Mouse (Mus musculus): ENCODE measurements at regions not wholly inside any gene's neighbourhood (a gene's known extent, or its start where the extent isn't known, plus 50 kb on each side); places are given as distances from the start of the nearest gene placed in this dataset.

GRCm38 (mm10) chr2:172755686-172756471, 184.2 kb downstream of the Bmp7 start:
- in situ Hi-C loops (cut with MboI; ENCODE audit: low pct_unique_long_range_greater_than_20kb in 1 of 2, low sequenced_read_pairs in 2 of 2, unreplicated experiment in 1 of 2): no loop called here

GRCm38 (mm10) chr2:172756472-172756860, 183.7 kb downstream of the Bmp7 start:
- in situ Hi-C loops (cut with MboI; ENCODE audit: low pct_unique_long_range_greater_than_20kb in 1 of 2, low sequenced_read_pairs in 2 of 2, unreplicated experiment in 1 of 2): no loop called here

- in situ Hi-C loops (cut with MboI; ENCODE audit: low pct_unique_long_range_greater_than_20kb in 1 of 2, low sequenced_read_pairs in 2 of 2, unreplicated experiment in 1 of 2): no loop called here
Observed at GRCm38 (mm10) chr2:172758497-172758896, 181.6 kb downstream of the Bmp7 start.

- in situ Hi-C loops (cut with MboI; ENCODE audit: low pct_unique_long_range_greater_than_20kb in 1 of 2, low sequenced_read_pairs in 2 of 2, unreplicated experiment in 1 of 2): no loop called here
Observed at GRCm38 (mm10) chr2:172765260-172765659, 174.9 kb downstream of the Bmp7 start.

DNA sequence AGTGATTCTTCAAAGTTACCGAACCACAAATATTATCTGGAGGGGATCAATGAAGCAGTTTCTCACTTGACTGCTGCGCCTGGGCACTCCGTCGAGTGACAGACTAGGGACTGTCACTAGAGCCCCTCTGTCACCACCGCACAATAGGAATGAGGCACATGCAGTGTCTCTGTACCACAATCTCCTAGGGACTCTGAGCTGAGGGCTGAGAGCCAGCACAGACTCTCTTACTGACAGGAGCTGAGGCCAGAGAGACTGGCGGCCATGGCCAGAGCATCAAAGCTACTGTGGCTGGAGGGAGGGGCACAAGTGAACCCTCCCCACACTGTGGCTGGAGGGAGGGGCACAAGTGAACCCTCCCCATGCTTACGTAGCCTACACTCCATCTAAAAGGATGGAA, 173.7 kb downstream of the Bmp7 start:
- in situ Hi-C loops (cut with MboI; ENCODE audit: low pct_unique_long_range_greater_than_20kb in 1 of 2, low sequenced_read_pairs in 2 of 2, unreplicated experiment in 1 of 2): no loop called here

DNA sequence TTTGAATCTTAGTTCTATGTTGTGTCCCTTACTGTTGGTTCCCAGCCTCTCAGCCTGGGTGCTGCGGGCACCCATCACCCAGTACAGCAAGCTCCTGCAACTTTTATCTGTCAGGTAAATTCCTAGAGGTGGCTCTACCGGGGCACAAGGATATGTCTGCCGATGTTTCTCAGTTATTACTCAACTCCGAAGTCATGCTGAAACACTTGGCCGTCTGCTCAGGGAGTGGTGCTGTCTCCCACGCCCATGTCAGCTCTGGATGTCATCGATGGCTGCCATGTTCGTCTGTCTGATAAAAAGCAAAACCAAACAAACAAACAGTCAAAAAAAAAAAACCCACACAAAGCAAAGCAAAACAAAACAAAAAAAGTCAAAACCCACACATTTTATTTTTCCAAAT, 171.4 kb downstream of the Bmp7 start:
- in situ Hi-C loops (cut with MboI; ENCODE audit: low pct_unique_long_range_greater_than_20kb in 1 of 2, low sequenced_read_pairs in 2 of 2, unreplicated experiment in 1 of 2): no loop called here

DNA sequence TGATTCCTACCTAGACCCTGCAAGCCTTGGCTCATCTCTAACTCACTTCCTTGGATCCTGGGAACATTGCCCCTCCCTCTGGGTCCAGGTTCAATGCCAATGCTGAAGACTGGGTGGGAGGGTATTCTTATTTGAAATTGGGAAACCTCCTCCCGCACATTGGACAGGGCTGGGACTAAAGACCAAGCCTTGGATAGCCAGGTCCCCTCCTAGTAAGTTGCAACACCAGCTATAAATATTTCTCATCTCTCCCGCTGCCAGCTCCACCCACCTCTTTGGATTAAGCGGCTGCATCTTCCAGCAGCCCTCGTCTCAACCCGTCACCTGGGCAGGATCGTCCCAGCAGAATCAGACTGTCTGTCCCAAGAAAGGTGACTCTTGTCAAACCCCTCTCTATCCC, 170.1 kb downstream of the Bmp7 start:
- in situ Hi-C loops (cut with MboI; ENCODE audit: low pct_unique_long_range_greater_than_20kb in 1 of 2, low sequenced_read_pairs in 2 of 2, unreplicated experiment in 1 of 2): no loop called here

DNA sequence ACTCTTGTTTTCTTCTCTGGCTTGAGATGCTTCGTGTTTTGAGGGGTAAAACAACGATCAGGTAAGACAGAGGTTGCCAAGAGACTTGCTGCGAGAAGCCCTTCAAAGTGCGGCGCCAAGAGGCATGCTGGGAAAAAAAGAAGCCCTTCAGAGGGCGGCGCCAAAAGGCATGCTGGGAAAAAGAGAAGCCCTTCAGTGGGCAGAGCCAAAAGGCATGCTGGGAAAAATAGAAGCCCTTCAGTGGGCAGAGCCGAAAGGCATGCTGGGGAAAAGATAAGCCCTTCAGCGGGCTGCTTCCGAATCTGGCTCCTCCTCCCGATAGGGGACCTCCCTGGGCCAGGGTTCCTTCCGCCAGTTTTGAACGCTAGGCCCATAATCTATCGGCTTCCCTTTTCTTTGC, 169.5 kb downstream of the Bmp7 start:
- in situ Hi-C loops (cut with MboI; ENCODE audit: low pct_unique_long_range_greater_than_20kb in 1 of 2, low sequenced_read_pairs in 2 of 2, unreplicated experiment in 1 of 2): no loop called here

GRCm38 (mm10) chr2:172773176-172773575, 166.9 kb downstream of the Bmp7 start:
- in situ Hi-C loops (cut with MboI; ENCODE audit: low pct_unique_long_range_greater_than_20kb in 1 of 2, low sequenced_read_pairs in 2 of 2, unreplicated experiment in 1 of 2): no loop called here

- in situ Hi-C loops (cut with MboI; ENCODE audit: low pct_unique_long_range_greater_than_20kb in 1 of 2, low sequenced_read_pairs in 2 of 2, unreplicated experiment in 1 of 2): loop anchor here (5.0 to 25.0 kb wide), 3 partner anchors 114 to 539 kb away; partner anchors contain the start of gene Mc3r (in 1 of the 2)
Observed at GRCm38 (mm10) chr2:172776485-172776884, 163.6 kb downstream of the Bmp7 start.

- in situ Hi-C loops (cut with MboI; ENCODE audit: low pct_unique_long_range_greater_than_20kb in 1 of 2, low sequenced_read_pairs in 2 of 2, unreplicated experiment in 1 of 2): loop anchor here (5.0 to 25.0 kb wide), 3 partner anchors 115 to 540 kb away; partner anchors contain the start of gene Mc3r (in 1 of the 2)
Observed at GRCm38 (mm10) chr2:172777774-172778173, 162.3 kb downstream of the Bmp7 start.

DNA sequence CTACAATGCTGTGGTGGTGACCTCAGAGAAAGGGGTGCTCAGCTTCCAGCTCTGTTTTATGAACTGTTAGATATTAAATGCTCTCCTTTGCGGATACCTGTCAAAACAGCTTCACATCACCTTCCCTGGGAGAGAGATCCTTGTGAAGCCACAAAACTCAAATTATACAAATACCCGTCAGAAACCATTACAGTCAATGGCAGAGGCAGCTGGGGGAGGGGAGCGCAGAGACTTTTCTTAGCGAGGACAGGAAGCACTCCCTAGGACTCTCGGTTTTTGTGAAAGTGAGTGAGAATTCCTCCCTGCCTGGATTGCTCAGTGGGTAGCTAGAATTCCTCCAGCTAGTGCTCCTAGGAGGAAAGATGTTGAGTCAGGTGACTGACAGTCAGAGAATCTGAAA, 161.0 kb downstream of the Bmp7 start:
- in situ Hi-C loops (cut with MboI; ENCODE audit: low pct_unique_long_range_greater_than_20kb in 1 of 2, low sequenced_read_pairs in 2 of 2, unreplicated experiment in 1 of 2): loop anchor here (5.0 to 25.0 kb wide), 3 partner anchors 117 to 542 kb away; partner anchors contain the start of gene Mc3r (in 1 of the 2)

DNA sequence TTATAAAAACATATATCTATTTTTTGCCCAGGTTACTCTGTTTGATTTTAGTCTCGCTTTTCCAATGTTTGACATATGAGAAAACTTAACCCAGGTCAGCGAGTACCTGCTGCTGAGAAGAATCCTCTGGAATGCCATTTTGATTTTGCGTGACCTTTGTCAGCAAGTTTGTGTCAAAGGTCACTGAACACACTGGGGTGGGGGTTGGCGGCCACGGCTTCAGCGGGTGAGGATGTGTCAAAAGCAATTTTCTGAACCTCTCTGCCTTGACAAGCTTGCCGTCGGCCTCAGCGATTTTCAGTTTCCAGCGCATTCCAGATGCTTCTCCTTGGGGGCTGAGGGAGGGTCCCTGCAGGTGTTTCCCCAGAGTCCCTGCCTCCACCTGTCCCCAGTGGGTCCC, 157.4 kb downstream of the Bmp7 start:
- in situ Hi-C loops (cut with MboI; ENCODE audit: low pct_unique_long_range_greater_than_20kb in 1 of 2, low sequenced_read_pairs in 2 of 2, unreplicated experiment in 1 of 2): loop anchor here in 1 of 2 experiments (25.0 kb wide), 1 partner anchor 545 kb away; the partner anchor contains the start of gene Mc3r

GRCm38 (mm10) chr2:172786297-172786696, 153.8 kb downstream of the Bmp7 start:
- in situ Hi-C loops (cut with MboI; ENCODE audit: low pct_unique_long_range_greater_than_20kb in 1 of 2, low sequenced_read_pairs in 2 of 2, unreplicated experiment in 1 of 2): loop anchor here in 1 of 2 experiments (25.0 kb wide), 1 partner anchor 549 kb away; the partner anchor contains the start of gene Mc3r

GRCm38 (mm10) chr2:172787203-172787944, 152.7 kb downstream of the Bmp7 start:
- in situ Hi-C loops (cut with MboI; ENCODE audit: low pct_unique_long_range_greater_than_20kb in 1 of 2, low sequenced_read_pairs in 2 of 2, unreplicated experiment in 1 of 2): loop anchor here in 1 of 2 experiments (25.0 kb wide), 1 partner anchor 550 kb away; the partner anchor contains the start of gene Mc3r

- in situ Hi-C loops (cut with MboI; ENCODE audit: low pct_unique_long_range_greater_than_20kb in 1 of 2, low sequenced_read_pairs in 2 of 2, unreplicated experiment in 1 of 2): loop anchor here in 1 of 2 experiments (25.0 kb wide), 1 partner anchor 552 kb away; the partner anchor contains the start of gene Mc3r
Observed at GRCm38 (mm10) chr2:172789260-172789659, 150.9 kb downstream of the Bmp7 start.

- in situ Hi-C loops (cut with MboI; ENCODE audit: low pct_unique_long_range_greater_than_20kb in 1 of 2, low sequenced_read_pairs in 2 of 2, unreplicated experiment in 1 of 2): loop anchor here in 1 of 2 experiments (25.0 kb wide), 1 partner anchor 555 kb away; the partner anchor contains the start of gene Mc3r
Observed at GRCm38 (mm10) chr2:172792555-172792954, 147.6 kb downstream of the Bmp7 start.

GRCm38 (mm10) chr2:172793991-172794390, 146.1 kb downstream of the Bmp7 start:
- in situ Hi-C loops (cut with MboI; ENCODE audit: low pct_unique_long_range_greater_than_20kb in 1 of 2, low sequenced_read_pairs in 2 of 2, unreplicated experiment in 1 of 2): loop anchor here in 1 of 2 experiments (25.0 kb wide), 1 partner anchor 557 kb away; the partner anchor contains the start of gene Mc3r

DNA sequence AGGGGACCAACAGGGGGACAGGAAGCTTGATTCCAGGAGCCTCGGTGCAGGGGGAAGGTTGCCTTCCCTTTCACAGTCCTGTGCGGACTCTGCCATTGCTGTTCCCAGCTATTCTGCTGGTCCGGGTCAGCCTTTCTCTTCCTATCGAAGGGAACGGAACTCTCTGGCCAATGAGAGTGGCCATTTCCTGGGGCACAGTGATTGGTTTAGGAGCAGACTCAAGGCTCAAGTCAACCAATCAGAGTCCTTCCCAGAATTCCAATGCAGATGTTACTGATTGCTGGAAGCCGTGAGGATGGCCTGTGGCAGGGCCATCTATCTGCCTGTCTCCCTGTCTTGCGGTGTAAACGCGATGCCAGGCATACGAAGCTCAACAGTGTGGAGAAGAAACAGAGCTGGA, 145.3 kb downstream of the Bmp7 start:
- in situ Hi-C loops (cut with MboI; ENCODE audit: low pct_unique_long_range_greater_than_20kb in 1 of 2, low sequenced_read_pairs in 2 of 2, unreplicated experiment in 1 of 2): loop anchor here in 1 of 2 experiments (25.0 kb wide), 1 partner anchor 557 kb away; the partner anchor contains the start of gene Mc3r
